Mouse (Mus musculus): ENCODE measurements around the gene Dusp1. TPM values are rescaled to one million over a fixed set of nuclear protein-coding genes. Genes with fewer than 3 reads are reported as not detected.

Dusp1 gene
- total RNA-seq, 1 experiment from 2014 or later = 198 TPM

Other genes with a start within 250 kb of the Dusp1 start
- gene Neurl1b, start 147.3 kb downstream of the Dusp1 start, total RNA-seq (2017) = 0.11 to 0.29 TPM in 2 of 3 replicates, not detected in the other
- gene Ergic1, start 639 bp downstream of the Dusp1 start, total RNA-seq (2017) = 16.0 to 20.2 TPM (median 17.6 TPM) in 3 replicates
- gene Atp6v0e, start 101.1 kb upstream of the Dusp1 start, total RNA-seq (2017) = 314 to 369 TPM (median 315 TPM) in 3 replicates
- gene Crebrf, start 153.5 kb upstream of the Dusp1 start, total RNA-seq (2017) = 79.3 to 106 TPM (median 83.5 TPM) in 3 replicates
- gene Bnip1, start 218.9 kb upstream of the Dusp1 start, total RNA-seq (2017) = 14.3 to 19.8 TPM (median 16.1 TPM) in 3 replicates

Data from monocyte, adult 5-6 weeks (primary cell).